Mouse (Mus musculus) bone marrow macrophage, adult 2 months (primary cell): ENCODE data around the gene Aldh3a1.

Experiments used
- CTCF ChIP-seq: IDR thresholded peaks from 2 replicates; pipeline ENCODE4 v1.5.1; 2012; ENCODE audit warnings: low read depth, mild to moderate bottlenecking, low read length, moderate library complexity
- POLR2A ChIP-seq: IDR thresholded peaks from 2 replicates; pipeline ENCODE4 v1.6.1; 2012; ENCODE audit warnings: mild to moderate bottlenecking, low read depth, low read length, borderline replicate concordance

- TF ChIP-seq POLR2A (no peak), CTCF (no peak)
Measured at GRCm38 (mm10) chr11:61196616-61197353, 10.6 kb upstream of the Aldh3a1 start.
